Mouse (Mus musculus) hindbrain, embryonic 11.5 days (tissue): ENCODE measurements at regions not wholly inside any gene's neighbourhood (a gene's known extent, or its start where the extent isn't known, plus 50 kb on each side); places are given as distances from the start of the nearest gene placed in this dataset.

Experiments used
- ATAC-seq: fragments of 200-750 bp; cut with Nextera tagmentation; 2 replicates; pipeline ENCODE4 v1.8.0; 2017; ENCODE audit warnings: mild to moderate bottlenecking, moderate TSS enrichment, moderate library complexity; ENCODE audit not compliant: low FRiP score
- DNase-seq: peaks from one replicate; pipeline ENCODE4 v3.0.0-alpha.2; 2015; ENCODE audit warnings: low spot score
- H3K27ac ChIP-seq: fragments of 300-500 bp; sonication (generic); 2 replicates; pipeline ENCODE4 v1.5.1; 2014; ENCODE audit warnings: mild to moderate bottlenecking, low read depth, low read length
- H3K27me3 ChIP-seq: fragments of 300-500 bp; sonication (generic); 2 replicates; pipeline ENCODE4 v1.6.1; 2014; ENCODE audit warnings: mild to moderate bottlenecking, low read length, moderate library complexity, mixed read lengths; ENCODE audit not compliant: control insufficient read depth, insufficient read depth
- H3K36me3 ChIP-seq: fragments of 300-500 bp; sonication (generic); 2 replicates; pipeline ENCODE4 v1.6.1; 2014; ENCODE audit warnings: mild to moderate bottlenecking, low read length, moderate library complexity, mixed read lengths; ENCODE audit not compliant: control insufficient read depth, insufficient read depth
- H3K4me1 ChIP-seq: fragments of 300-500 bp; sonication (generic); replicated peaks from 2 replicates; pipeline ENCODE4 v1.6.1; 2014; ENCODE audit warnings: low read length, mixed read lengths; ENCODE audit not compliant: control insufficient read depth, insufficient read depth
- H3K4me2 ChIP-seq: fragments of 300-500 bp; sonication (generic); replicated peaks from 2 replicates; pipeline ENCODE4 v1.6.1; 2014; ENCODE audit warnings: mild to moderate bottlenecking, low read depth, low read length
- H3K4me3 ChIP-seq: fragments of 300-500 bp; sonication (generic); 2 replicates; pipeline ENCODE4 v1.5.1; 2014; ENCODE audit warnings: low read depth, low read length
- H3K9ac ChIP-seq: fragments of 300-500 bp; sonication (generic); 2 replicates; pipeline ENCODE4 v1.6.1; 2014; ENCODE audit warnings: low read depth, low read length
- H3K9me3 ChIP-seq: fragments of 300-500 bp; sonication (generic); 2 replicates; pipeline ENCODE4 v1.6.1; 2016; ENCODE audit warnings: low read length; ENCODE audit not compliant: control insufficient read depth
- WGBS: fragments of 180-500 bp; shearing (Covaris S2); extraction: QIAGEN DNeasy Blood & Tissue Kit; methylation state at CpG from one replicate; pipeline ENCODE4 v1.1.7; 2014; 5-methylcytosine and 5-hydroxymethylcytosine counted together

DNA sequence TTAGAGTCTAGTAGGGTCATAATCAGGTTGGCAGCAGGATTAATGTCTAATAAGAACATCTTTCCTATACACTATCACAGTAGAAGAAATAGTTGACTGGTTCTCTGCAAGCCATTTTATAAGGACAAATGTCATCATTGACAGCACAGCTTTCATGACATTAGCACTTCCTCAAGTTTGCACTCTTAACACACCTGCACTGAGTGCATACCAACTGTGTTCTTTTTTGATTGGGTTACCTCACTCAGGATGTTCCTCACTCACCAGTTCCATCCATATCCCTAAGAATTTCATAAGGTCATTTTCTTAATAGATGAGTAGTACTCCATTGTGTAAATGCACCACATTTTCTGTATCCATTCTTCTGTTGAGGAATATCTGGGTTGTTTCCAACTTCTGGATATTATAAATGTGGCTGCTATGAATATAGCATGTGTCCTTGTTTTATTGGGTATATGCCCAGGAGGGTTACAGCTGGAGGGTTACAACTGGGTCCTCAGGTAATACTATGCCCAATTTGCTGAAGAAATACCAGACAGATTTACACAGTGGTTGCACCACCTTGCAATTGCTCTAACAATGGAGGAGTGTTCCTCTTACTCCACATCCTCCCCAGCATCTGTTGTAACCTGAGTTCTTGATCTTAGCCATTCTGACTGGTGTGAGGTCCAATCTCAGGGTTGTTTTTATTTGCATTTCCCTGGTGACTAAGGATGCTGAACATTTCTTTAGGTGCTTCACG is 1285.3 kb upstream of the Zeb2 start:
- Histone ChIP-seq H3K36me3 (no peaks in the 10 kb centered on the region), H3K4me2 (no peak overlapping the region), H3K9ac (no peak overlapping the region), H3K27ac (no peak overlapping the region), H3K4me3 (no peak overlapping the region), H3K9me3 (no peaks in the 10 kb centered on the region), H3K4me1 (no peaks in the 10 kb centered on the region), H3K27me3 (no peaks in the 10 kb centered on the region)
- no peak for ATAC-seq
- DNase-seq = no peak
- 93% methylated on average over 1 of the region's 1 CpGs for WGBS

DNA sequence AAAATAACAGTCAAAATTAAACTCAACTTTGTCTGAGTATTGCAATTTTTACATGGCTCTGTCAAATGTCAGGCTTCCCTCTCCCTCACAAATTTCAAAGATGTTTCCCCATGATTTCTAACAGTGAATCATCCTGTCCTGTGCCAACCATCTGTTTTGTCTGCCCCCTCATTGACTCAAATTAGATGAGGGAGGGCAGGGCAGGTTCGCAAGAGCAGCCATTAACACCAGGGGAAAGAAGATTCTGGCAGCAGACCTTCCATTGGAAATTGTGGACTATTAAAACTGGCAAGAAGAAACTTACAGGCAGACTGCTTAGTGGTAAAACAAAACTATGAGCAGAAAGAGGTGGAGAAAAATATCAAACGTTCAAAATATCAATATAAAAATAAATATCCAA is 1277.0 kb upstream of the Zeb2 start:
- no peaks in the 10 kb centered on the region for H3K36me3 ChIP-seq
- DNase-seq = no peak
- no peaks in the 10 kb centered on the region for H3K27me3 ChIP-seq
- H3K27ac ChIP-seq = no peak overlapping the region
- no peak for ATAC-seq
- H3K9me3 ChIP-seq = no peaks in the 10 kb centered on the region
- H3K4me2 ChIP-seq = no peak overlapping the region
- H3K4me1 ChIP-seq = no peaks in the 10 kb centered on the region
- 82% methylated on average over 2 of the region's 2 CpGs for WGBS
- H3K4me3 ChIP-seq = no peak overlapping the region
- no peak overlapping the region for H3K9ac ChIP-seq

DNA sequence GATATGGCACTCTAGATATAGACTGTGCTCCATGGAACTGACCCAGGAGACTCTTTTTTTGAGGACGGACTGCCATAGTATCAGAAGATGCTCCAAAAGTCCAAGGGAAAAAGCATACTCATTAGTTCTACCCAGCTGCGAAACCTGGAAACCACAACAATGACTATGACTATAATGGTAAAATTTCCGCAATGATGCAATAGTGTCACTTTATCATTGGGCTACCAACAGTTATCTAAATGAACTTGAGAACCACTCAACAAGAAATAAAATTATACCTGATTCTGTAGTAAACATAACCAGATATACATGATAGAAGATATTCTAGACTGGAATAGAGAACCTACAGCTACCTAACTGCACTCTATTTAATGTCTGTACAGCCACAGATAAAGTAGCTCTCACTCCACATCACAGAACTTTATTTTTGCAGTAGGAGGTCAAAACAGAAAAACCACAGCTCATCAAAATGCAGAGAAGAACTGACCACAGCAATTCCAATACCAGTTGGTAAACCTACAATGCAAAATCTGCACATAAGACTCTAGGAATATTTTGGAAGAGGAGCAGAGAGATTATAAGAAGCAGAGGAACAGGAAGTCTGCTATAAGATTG is 1255.8 kb upstream of the Zeb2 start:
- H3K27me3 ChIP-seq = no peaks in the 10 kb centered on the region
- H3K9ac ChIP-seq = no peak overlapping the region
- H3K27ac ChIP-seq = no peak overlapping the region
- WGBS = 96% methylated on average over 3 of the region's 3 CpGs
- H3K4me3 ChIP-seq = no peak overlapping the region
- H3K9me3 ChIP-seq = no peaks in the 10 kb centered on the region
- ATAC-seq (no peak), DNase-seq (no peak)
- H3K4me1 ChIP-seq = no peaks in the 10 kb centered on the region
- no peaks in the 10 kb centered on the region for H3K36me3 ChIP-seq
- H3K4me2 ChIP-seq = no peak overlapping the region

DNA sequence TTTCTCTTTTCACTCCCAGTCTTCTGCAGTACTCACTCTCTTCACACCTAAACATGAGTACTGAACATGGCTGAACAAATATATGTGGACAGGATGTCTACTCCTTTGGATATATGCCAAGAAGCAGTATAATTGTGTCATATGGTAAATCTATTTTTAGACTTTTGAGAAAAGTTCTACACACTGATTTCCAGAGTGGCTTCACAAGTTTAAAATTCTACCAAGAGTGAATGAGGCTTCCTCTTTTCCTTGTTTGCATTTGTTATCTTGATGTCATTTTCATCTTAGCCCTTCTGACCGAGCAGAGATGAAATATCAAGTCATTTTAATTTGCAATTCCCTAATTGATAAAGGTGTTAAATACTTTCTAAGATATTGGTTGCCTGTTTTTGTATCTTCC is 1254.6 kb upstream of the Zeb2 start:
- H3K27me3 ChIP-seq = no peaks in the 10 kb centered on the region
- no peak overlapping the region for H3K4me3 ChIP-seq
- 90% methylated on average over 1 of the region's 1 CpGs for WGBS
- no peak for DNase-seq
- ATAC-seq = no peak
- H3K27ac ChIP-seq = no peak overlapping the region
- no peaks in the 10 kb centered on the region for H3K36me3 ChIP-seq
- H3K9me3 ChIP-seq = no peaks in the 10 kb centered on the region
- no peaks in the 10 kb centered on the region for H3K4me1 ChIP-seq
- no peak overlapping the region for H3K9ac ChIP-seq
- H3K4me2 ChIP-seq = no peak overlapping the region

DNA sequence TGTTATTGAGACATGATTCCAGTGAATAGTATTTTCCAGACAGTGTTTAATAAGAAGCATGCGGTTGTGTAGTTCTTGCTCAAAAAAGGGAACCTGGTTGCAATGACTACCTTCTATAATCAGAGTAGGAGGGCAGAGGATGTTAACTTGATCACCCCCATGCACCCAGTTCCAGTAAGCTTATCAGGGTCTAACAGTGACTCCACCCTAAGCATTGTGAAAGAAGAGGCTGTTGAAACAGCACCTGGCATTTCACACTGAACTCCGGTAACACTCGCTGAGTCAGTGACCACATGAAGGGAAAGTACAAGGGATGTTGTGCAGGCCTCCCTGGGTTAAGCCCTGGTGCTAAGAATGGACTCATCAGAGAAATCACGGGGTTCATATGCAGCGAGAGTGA is 1253.8 kb upstream of the Zeb2 start:
- Histone ChIP-seq H3K4me3 (no peak overlapping the region), H3K4me2 (no peak overlapping the region), H3K27me3 (no peaks in the 10 kb centered on the region), H3K9ac (no peak overlapping the region), H3K27ac (no peak overlapping the region), H3K9me3 (no peaks in the 10 kb centered on the region), H3K4me1 (no peaks in the 10 kb centered on the region), H3K36me3 (no peaks in the 10 kb centered on the region)
- 91% methylated on average over 5 of the region's 5 CpGs for WGBS
- DNase-seq = no peak
- no peak for ATAC-seq

DNA sequence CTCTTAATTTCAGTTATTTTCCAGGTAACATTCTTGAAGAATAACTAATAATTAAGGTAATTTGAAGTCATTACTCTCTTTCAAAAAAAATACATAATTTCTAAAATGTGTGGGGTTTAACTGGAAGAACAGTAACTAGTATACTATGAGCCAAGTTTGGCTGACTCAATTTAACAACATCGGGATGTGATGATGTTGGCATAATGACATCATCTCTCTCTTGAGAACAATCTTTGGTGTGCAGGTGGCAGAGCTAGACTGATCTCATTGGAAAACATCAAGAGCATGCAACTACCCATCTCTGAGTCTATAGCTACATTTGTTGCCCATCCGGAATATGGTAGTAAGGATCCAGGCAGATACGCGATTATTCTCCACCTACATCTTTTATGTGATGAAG is 1251.7 kb upstream of the Zeb2 start:
- Histone ChIP-seq H3K9me3 (no peaks in the 10 kb centered on the region), H3K27me3 (no peaks in the 10 kb centered on the region), H3K36me3 (no peaks in the 10 kb centered on the region), H3K4me2 (no peak overlapping the region), H3K9ac (no peak overlapping the region), H3K27ac (no peak overlapping the region), H3K4me1 (no peaks in the 10 kb centered on the region), H3K4me3 (no peak overlapping the region)
- no peak for ATAC-seq
- 94% methylated on average over 4 of the region's 4 CpGs for WGBS
- DNase-seq = no peak

DNA sequence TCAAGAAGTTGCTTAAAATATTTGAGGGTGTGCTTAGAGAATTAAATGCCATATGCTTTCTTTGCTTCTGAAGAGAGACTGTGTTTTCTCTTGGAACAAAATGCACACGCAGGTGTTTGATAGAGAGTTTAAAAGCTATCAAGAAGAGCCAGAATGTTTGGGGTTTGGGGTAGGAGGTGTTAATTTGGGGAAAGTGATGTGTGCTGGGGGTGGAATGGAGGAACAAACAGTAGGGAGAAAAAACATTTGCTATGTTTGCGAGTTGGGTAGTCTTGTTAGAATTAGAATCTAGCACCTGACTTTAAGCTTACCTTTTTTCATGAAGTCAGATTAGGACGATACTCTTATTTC is 1248.9 kb upstream of the Zeb2 start:
- no peak overlapping the region for H3K27ac ChIP-seq
- no peak for ATAC-seq
- no peaks in the 10 kb centered on the region for H3K4me1 ChIP-seq
- H3K36me3 ChIP-seq = no peaks in the 10 kb centered on the region
- no peaks in the 10 kb centered on the region for H3K27me3 ChIP-seq
- H3K9ac ChIP-seq = no peak overlapping the region
- no peak overlapping the region for H3K4me3 ChIP-seq
- H3K4me2 ChIP-seq = no peak overlapping the region
- H3K9me3 ChIP-seq = no peaks in the 10 kb centered on the region
- WGBS = 85% methylated on average over 3 of the region's 3 CpGs
- no peak for DNase-seq

DNA sequence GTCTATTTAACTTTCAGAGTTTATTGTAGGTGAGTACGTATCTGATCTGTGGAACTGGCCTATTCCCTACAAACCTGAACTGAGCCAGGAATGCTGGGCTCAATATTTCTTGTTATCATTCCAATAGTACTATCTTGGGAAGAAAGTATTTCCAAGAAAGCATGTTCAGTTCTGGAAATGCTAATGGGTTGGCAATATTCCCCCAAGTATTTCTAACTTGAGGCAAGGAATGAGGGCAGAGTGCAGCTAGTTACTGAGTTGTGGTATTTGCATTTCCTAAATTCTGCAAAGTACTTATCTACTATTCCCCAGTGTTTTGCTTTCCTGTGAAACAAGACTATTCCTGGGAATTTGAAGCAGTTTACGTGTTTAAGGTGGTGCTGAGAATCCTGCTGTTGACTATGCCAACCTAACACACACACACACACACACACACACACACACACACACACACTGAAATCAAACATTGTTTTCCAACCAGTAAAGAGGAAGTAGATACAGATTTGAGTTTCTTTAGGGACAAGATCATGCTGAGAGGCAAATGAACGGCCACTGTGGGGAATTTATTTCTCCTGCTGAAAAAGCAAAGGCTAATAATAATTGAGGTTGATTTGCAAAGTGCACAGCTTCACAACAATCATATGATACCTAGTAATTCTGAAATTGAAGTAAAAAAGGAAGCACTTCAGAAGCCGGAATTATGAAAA is 1248.4 kb upstream of the Zeb2 start:
- Histone ChIP-seq H3K4me2 (no peak overlapping the region), H3K9me3 (no peaks in the 10 kb centered on the region), H3K4me3 (no peak overlapping the region), H3K27me3 (no peaks in the 10 kb centered on the region), H3K9ac (no peak overlapping the region), H3K4me1 (no peaks in the 10 kb centered on the region), H3K27ac (no peak overlapping the region), H3K36me3 (no peaks in the 10 kb centered on the region)
- DNase-seq (no peak), ATAC-seq (no peak)
- WGBS = 85% methylated on average over 4 of the region's 4 CpGs
